Mouse (Mus musculus): ENCODE data around the gene Mup4. TPM values are rescaled to one million over a fixed set of nuclear protein-coding genes. Genes with fewer than 3 reads are reported as not detected.
"Not testable (repeated sequence)": the region's sequence is repeated elsewhere in the genome, so short reads cannot be mapped to it uniquely, and the experiment has no call there.

Gene Mup4
- total RNA-seq (2021) = not detected in 2 replicates
- long read RNA-seq, experiment 1 = 0 reads
- long read RNA-seq, experiment 2 = 0 reads

GRCm38 (mm10) chr4:59960610-59961009, at the start of gene Mup4:
Gene Mup4, minus strand, starts transcription at chr4:59960710.
- no peak for DNase-seq

- not testable (repeated sequence) for DNase-seq
Observed at GRCm38 (mm10) chr4:59997894-59998293, 37.4 kb upstream of the Mup4 start.

GRCm38 (mm10) chr4:59963405-59964344, 3.2 kb upstream of the Mup4 start, which contains the start of gene Mup6:
Gene Mup6, plus strand, starts transcription at chr4:59964294.
- no peak for DNase-seq

GRCm38 (mm10) chr4:59937543-59937942, 23.0 kb downstream of the Mup4 start:
- DNase-seq = no peak

- DNase-seq = no peak
Observed at GRCm38 (mm10) chr4:59932505-59933281, 27.8 kb downstream of the Mup4 start.

- DNase-seq = peak; percentile 78
Observed at GRCm38 (mm10) chr4:59928347-59928746, 32.2 kb downstream of the Mup4 start.

- DNase-seq = no peak
Observed at GRCm38 (mm10) chr4:59927666-59928065, 32.8 kb downstream of the Mup4 start.

GRCm38 (mm10) chr4:59925082-59925481, 35.4 kb downstream of the Mup4 start:
- no peak for DNase-seq

- no peak for DNase-seq
Observed at GRCm38 (mm10) chr4:59917966-59918365, 42.5 kb downstream of the Mup4 start.

GRCm38 (mm10) chr4:59914608-59915403, 45.7 kb downstream of the Mup4 start, which contains the start of gene Slc46a2:
Gene Slc46a2, minus strand, starts transcription at chr4:59915056.
- DNase-seq = no peak

- DNase-seq = no peak
Observed at GRCm38 (mm10) chr4:59908785-59909184, 51.7 kb downstream of the Mup4 start.

GRCm38 (mm10) chr4:59907657-59908230, 52.8 kb downstream of the Mup4 start:
- DNase-seq = peak; percentile 27

- DNase-seq = no peak
Observed at GRCm38 (mm10) chr4:59907092-59907491, 53.4 kb downstream of the Mup4 start.

Other genes with a start within 250 kb of the Mup4 start
- gene Inip, start 159.1 kb downstream of the Mup4 start, total RNA-seq (2021) = 14.2 and 19.3 TPM in 2 replicates
- 7.3 and 9.5 TPM in 2 replicates for gene Snx30, start 154.9 kb downstream of the Mup4 start, total RNA-seq (2021)
- gene Slc46a2, start 45.7 kb downstream of the Mup4 start, total RNA-seq (2021) = not detected in 2 replicates
- gene Mup6, start 3.6 kb upstream of the Mup4 start, total RNA-seq (2021) = not detected in 2 replicates
- gene Mup7, start 109.8 kb upstream of the Mup4 start, total RNA-seq (2021) = not detected in 2 replicates
- gene Mup2, start 193.6 kb upstream of the Mup4 start, total RNA-seq (2021) = not detected in 2 replicates